Mouse (Mus musculus): ENCODE results near the gene Rpl29.

The Rpl29 gene

DNA sequence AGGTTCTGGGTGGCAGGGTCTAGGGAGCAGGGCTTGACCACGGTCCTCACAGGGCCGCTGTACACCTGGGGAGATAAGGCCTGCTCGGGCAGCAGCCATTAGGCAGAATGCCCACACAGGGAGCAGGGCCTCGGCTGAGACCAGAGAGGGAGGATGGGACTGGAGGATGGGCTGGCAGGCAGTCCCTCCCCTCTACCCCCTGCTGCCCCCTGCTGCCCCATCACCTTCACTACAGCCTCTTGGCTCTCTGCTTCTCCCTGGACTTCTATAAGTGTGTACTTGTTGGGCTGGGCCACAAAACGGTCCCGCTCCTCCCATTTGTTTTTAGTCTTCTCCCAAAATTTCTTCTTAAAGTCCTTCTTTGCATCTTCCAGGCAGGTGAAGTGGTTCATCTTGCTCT is 45.2 kb downstream of the Rpl29 start:
- DNase-seq: peak; percentile 76

DNA sequence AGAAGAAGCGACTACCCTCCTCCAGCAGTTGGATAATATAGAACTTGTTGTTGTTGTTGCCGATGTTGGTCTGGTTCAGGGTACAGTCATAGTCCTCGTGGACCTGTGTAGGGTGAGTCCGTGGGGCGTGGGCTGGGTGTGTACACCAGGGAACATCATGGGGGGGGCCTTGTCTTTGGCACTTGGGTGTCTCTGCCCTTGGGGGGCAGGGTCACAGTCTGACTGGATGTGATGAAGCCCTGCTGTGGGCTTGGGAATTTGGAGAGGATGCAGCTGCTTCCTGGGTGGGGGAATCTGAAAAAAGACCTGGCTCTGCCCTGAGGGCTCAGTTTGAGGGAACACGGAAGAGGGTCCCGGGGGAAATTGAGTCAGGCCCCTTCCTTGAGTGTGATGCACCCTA is 45.8 kb downstream of the Rpl29 start:
- peak; percentile 45 for DNase-seq

DNA sequence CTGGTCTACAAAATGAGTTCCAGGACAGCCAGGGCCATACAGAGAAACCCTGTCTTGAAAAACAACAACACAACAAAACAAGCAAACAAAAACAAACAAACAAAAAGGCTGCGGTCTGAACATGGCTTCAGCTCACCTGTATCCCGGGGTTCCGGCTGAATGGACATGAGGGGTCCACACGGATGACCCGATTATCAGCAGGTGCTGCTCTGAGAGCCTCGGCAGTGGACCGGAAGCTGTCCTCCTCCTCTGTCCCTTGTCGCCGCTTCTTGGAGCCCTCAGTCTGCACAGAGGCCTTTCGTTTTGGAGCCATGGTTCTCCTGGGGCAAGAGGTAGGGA is 46.4 kb downstream of the Rpl29 start, which contains the start of gene Rrp9:
Gene Rrp9 (plus strand): TSS at position 301 of the 339 bp plus-strand sequence.
- DNase-seq: no peak

DNA sequence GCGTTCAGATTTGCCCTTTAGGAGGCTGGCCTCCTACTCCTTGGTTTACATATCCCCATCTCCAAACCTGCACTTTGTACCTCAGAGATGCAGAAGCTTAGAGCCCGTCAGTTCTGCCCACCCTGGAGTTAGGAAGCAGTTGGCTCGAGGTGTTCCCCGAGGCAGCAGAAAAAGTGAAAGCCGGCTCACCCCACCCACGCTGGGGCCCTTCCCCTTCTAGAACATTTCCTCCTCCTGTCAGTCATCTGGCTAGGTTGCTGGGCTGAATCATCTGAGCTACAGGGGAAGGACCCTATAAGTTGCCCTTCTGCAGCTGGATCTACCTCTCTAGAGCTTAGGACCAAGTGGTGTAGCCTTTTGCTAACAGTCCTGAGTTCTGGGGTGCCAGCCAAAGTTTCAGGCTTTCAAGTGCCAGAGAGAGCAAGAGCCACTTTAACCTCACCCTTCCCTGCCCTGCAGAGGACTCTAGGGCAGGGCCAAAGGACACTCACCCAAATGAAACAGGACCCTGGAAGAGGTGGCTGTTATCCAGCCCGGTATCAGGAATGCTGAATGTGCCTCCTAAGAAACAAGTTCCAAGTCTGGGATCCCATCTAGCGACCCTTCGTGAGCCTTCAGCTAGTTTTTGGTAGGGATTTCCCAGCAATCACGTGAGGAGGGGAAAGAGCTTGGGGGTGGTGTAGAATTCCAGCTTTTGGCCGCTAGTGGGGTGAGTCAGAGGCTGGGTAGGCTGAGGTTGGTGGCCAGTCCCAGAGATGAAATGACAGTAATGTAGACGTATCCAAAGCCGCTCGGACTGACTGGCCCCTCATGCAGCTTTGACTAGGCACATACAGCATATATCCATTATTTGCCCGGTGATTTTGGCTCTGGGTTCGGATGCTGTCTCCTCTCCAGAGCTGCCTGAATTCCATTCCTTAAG is 47.0 kb downstream of the Rpl29 start:
- peak; percentile 53 for DNase-seq

- peak; percentile 100 for DNase-seq
Observed at GRCm38 (mm10) chr9:106476924-106477484, 47.8 kb downstream of the Rpl29 start, which contains the start of gene Parp3. Parp3 (minus strand) TSS chr9:106476949.

DNA sequence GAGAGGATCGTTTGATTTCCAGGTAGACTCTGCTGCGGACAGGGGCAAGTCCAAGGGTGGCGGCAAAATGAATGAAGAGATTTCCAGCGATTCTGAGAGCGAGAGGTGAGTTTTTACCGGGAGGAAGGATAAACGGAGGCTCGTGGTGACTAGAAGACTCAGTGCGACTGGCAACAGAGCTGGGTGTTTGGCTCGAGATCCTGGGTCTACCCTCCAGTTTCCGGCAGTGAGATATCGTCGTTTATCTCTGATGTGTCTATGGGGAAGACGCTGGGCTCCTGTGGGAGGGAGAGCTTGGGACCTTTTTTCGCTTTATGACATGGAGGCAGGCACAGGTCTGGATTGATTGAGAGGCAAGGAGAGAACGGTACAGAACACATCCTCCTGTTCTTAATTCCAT is 48.4 kb downstream of the Rpl29 start:
- DNase-seq: no peak

DNA sequence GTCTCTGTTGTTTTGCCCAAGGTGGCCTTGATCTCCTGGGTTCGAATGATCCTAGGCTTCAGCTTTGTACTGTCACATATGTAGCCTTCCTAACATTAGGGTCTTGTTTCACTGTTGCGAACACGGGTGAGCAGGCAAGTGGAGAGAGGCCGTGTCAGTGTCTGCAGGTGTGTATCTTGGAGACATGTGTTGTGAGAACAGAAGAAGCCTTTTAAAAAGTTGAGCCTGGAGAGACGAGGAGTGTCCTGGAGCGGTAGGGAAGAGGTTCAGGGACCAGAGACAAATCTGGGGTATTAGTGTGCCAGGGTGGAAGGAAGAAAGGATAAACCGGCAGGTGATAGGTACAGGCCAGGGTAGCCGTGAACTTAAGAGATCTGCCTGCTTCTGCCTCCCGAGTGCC is 48.8 kb downstream of the Rpl29 start:
- no peak for DNase-seq

DNA sequence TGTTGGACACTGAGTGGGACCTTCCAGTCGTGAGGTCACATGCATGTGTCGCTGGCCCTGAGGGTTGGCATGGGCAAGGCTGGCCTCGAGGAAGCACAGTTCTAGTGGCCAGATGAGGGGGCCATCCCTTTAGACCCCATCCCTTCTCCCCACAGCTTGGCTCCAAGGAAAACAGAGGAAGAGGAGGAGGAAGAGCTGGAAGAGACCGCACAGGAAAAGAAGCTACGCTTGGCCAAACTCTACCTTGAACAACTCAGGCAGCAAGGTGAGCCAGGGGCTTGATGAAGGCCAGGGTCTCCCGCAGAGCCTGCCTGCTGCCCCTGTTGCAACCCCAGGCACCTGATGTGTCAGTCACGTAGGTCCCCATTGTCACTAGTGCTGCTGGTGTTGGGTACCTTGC is 51.3 kb downstream of the Rpl29 start:
- DNase-seq: no peak

DNA sequence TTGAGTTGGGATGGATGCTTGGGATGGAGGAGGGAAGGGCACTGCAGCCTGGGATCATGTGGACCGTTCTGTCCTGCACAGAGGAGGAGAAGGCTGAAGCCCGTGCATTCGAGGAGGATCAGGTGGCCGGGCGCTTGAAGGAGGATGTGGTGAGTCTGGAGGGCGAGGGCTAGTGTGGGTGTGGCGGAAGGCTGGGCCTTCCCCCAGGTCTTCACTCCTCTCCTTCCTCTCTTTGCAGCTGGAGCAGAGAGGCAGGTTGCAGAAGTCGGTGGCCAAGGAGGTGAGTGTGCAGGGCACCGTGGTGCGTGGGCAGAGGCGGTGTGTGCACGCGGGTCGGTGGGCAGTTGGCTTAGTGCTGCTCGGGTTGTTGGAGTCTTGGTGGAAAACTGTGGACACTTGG is 51.8 kb downstream of the Rpl29 start:
- no peak for DNase-seq
